Mouse (Mus musculus): ENCODE data around the gene Trpt1. TPM values are rescaled to one million over a fixed set of nuclear protein-coding genes. Genes with fewer than 3 reads are reported as not detected.

Trpt1 gene
- 8.7 and 12.6 TPM in 2 replicates for polyA plus RNA-seq (2016; fragmentation: Nextera tagmentation; extraction: Ambion mirVana)

DNA sequence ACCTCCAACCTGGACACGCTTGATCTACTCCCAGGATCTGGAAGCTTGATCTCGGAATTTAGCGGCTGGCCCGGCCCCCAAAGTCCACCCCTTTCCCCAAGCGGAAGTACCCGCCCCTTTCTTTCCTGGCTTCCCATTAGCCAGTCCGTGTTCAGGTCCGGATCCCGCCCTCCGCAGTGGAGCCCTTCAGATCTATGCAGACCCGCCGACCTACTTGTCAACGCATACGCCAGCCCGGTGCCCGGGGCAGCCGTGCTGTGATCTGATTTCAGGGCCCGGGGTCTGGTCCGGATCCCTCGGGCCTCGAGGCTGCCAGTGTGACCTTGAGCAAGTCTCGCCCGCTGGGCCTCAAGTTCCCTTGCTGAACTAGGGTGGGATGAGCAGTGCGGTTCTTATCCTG lies at the start of gene Trpt1, which contains the start of gene Nudt22:
Gene Trpt1 (plus strand): TSS at position 126 of the 400 bp plus-strand sequence.
Gene Nudt22 (minus strand): TSS at position 112 of the 400 bp plus-strand sequence.
- Histone ChIP-seq H3K4me3 (peak within 1 kb of the TSS; percentile 54), H3K9me3 (replicated peaks) (no peaks in the 10 kb centered on the region), H3K36me3 (peaks cover 25% of the 10 kb centered on the region), H3K9ac (peak within 1 kb of the TSS; percentile 71), H3K27me3 (no peaks in the 10 kb centered on the region), H3K27ac (peak within 1 kb of the TSS; percentile 79), H3K4me2 (replicated peaks) (peak within 1 kb of the TSS; percentile 80), H3K4me1 (peaks cover 42% of the 10 kb centered on the region)
- ATAC-seq (ENCODE audit: low FRiP score), result peak; percentile 73
- 1% methylated on average over 24 of the region's 24 CpGs for WGBS

DNA sequence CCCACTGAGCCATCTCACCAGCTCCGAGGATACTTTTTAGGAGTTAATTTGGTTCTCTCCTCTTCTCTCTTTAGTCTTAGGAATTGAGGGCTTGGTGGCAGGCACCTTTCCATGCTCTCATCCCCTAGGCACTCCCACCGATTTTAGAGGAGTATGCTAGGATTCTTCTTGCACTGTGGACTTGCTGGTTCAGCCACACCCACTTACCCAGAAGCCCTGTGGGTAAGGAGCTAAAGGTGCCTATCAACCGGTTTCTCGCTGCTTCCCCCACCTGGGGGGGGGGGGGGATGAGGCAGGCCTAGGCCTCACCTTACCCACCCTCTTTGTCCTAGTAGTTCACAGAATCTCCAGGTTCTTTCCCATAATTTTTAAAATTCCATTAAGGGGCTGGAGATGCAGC lies 48.2 kb upstream of the Trpt1 start:
- H3K9ac ChIP-seq, result no peak overlapping the region
- H3K4me3 ChIP-seq, result no peak overlapping the region
- no peaks in the 10 kb centered on the region for H3K27me3 ChIP-seq
- peaks cover 20% of the 10 kb centered on the region for H3K4me1 ChIP-seq
- no peak overlapping the region for H3K4me2 ChIP-seq (replicated peaks)
- no peak overlapping the region for H3K27ac ChIP-seq
- no peak for ATAC-seq (ENCODE audit: low FRiP score)
- H3K36me3 ChIP-seq, result no peaks in the 10 kb centered on the region; the same call in 1 of the 2 replicates
- H3K9me3 ChIP-seq (replicated peaks), result no peaks in the 10 kb centered on the region
- 44% methylated on average over 4 of the region's 4 CpGs for WGBS

- Histone ChIP-seq H3K9ac (no peak overlapping the region), H3K4me2 (replicated peaks) (no peak overlapping the region), H3K36me3 (no peaks in the 10 kb centered on the region; the same call in 1 of the 2 replicates), H3K4me1 (peaks cover 19% of the 10 kb centered on the region), H3K27ac (no peak overlapping the region), H3K27me3 (no peaks in the 10 kb centered on the region), H3K9me3 (replicated peaks) (no peaks in the 10 kb centered on the region), H3K4me3 (no peak overlapping the region)
- 77% methylated on average over 4 of the region's 4 CpGs for WGBS
- ATAC-seq (ENCODE audit: low FRiP score), result no peak
These were observed 47.7 kb upstream of the Trpt1 start for GRCm38 (mm10) chr19:6948186-6948585.

GRCm38 (mm10) chr19:6949532-6949931 lies 46.4 kb upstream of the Trpt1 start:
- no peak overlapping the region for H3K9ac ChIP-seq

DNA sequence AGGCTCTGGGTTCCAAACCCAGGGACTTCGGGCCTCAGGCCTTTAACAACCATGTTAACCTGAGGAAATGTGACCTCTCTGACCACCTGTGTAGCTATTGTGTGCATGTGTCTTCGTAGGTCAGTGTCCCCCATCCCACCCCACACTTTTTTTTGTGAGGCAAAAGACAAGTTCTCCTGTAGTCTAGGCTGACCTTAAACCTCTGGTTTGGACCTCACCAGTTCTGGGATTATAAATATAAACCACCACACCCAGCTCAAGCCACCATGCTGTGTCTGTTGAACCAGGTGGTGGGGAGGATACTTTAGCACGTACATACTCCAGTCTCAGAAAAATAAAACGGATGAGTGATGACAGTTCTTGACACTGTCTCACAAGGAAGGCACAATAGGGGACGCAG lies 46.0 kb upstream of the Trpt1 start:
- Histone ChIP-seq H3K4me2 (replicated peaks) (peak overlapping the region; percentile 95), H3K36me3 (peaks cover 4% of the 10 kb centered on the region; the same call in 1 of the 2 replicates), H3K27ac (peak overlapping the region; percentile 97; the same call in 1 of the 2 replicates), H3K9me3 (replicated peaks) (no peaks in the 10 kb centered on the region), H3K4me1 (peaks cover 22% of the 10 kb centered on the region), H3K9ac (peak overlapping the region; percentile 77), H3K27me3 (no peaks in the 10 kb centered on the region), H3K4me3 (peak overlapping the region; percentile 56)
- ATAC-seq (ENCODE audit: low FRiP score), result no peak
- 42% methylated on average over 5 of the region's 5 CpGs for WGBS

More at GRCm38 (mm10) chr19:6949532-6949931, 46.4 kb upstream of the Trpt1 start:
- no peak overlapping the region for H3K27ac ChIP-seq
- 0 out of 2 replicates have a peak overlapping the region, but pooled peaks have one; percentile 95 for H3K4me2 ChIP-seq (replicated peaks)
- H3K27me3 ChIP-seq, result no peaks in the 10 kb centered on the region
- no peaks in the 10 kb centered on the region for H3K9me3 ChIP-seq (replicated peaks)
- no peak for ATAC-seq (ENCODE audit: low FRiP score)
- no peaks in the 10 kb centered on the region; the same call in 1 of the 2 replicates for H3K36me3 ChIP-seq
- WGBS, result 89% methylated on average over 5 of the region's 5 CpGs
- peaks cover 22% of the 10 kb centered on the region for H3K4me1 ChIP-seq
- no peak overlapping the region for H3K4me3 ChIP-seq

GRCm38 (mm10) chr19:6950613-6951153 lies 45.2 kb upstream of the Trpt1 start:
- ATAC-seq (ENCODE audit: low FRiP score), result peak; percentile 63
- 0% methylated on average over 28 of the region's 28 CpGs for WGBS

GRCm38 (mm10) chr19:6951381-6951968 lies 44.5 kb upstream of the Trpt1 start:
- H3K4me1 ChIP-seq, result peaks cover 22% of the 10 kb centered on the region
- peak overlapping the region; percentile 56 for H3K4me3 ChIP-seq
- H3K36me3 ChIP-seq, result peaks cover 12% of the 10 kb centered on the region; the same call in 1 of the 2 replicates
- H3K27ac ChIP-seq, result peak overlapping the region; percentile 97
- ATAC-seq (ENCODE audit: low FRiP score), result peak; percentile 83
- peak overlapping the region; percentile 95 for H3K4me2 ChIP-seq (replicated peaks)
- H3K27me3 ChIP-seq, result no peaks in the 10 kb centered on the region
- under 1% methylated on average over 35 of the region's 35 CpGs for WGBS
- H3K9ac ChIP-seq, result peak overlapping the region; percentile 77
- H3K9me3 ChIP-seq (replicated peaks), result no peaks in the 10 kb centered on the region

More at GRCm38 (mm10) chr19:6950613-6951153, 45.2 kb upstream of the Trpt1 start:
- Histone ChIP-seq H3K4me1 (peaks cover 22% of the 10 kb centered on the region), H3K27ac (peak overlapping the region; percentile 97), H3K4me3 (peak overlapping the region; percentile 56), H3K27me3 (no peaks in the 10 kb centered on the region), H3K36me3 (peaks cover 9% of the 10 kb centered on the region; the same call in 1 of the 2 replicates), H3K9me3 (replicated peaks) (no peaks in the 10 kb centered on the region), H3K4me2 (replicated peaks) (peak overlapping the region; percentile 95), H3K9ac (peak overlapping the region; percentile 77)

GRCm38 (mm10) chr19:6951994-6952711 lies 43.8 kb upstream of the Trpt1 start:
- ATAC-seq (ENCODE audit: low FRiP score), result peak; percentile 12; the same call in 1 of the 2 replicates
- H3K4me2 ChIP-seq (replicated peaks), result peak overlapping the region; percentile 95
- H3K9me3 ChIP-seq (replicated peaks), result no peaks in the 10 kb centered on the region
- peaks cover 22% of the 10 kb centered on the region for H3K4me1 ChIP-seq
- 4% methylated on average over 31 of the region's 31 CpGs for WGBS
- H3K27ac ChIP-seq, result peak overlapping the region; percentile 97
- H3K36me3 ChIP-seq, result peaks cover 12% of the 10 kb centered on the region; the same call in 1 of the 2 replicates
- H3K27me3 ChIP-seq, result no peaks in the 10 kb centered on the region
- peak overlapping the region; percentile 77 for H3K9ac ChIP-seq
- peak overlapping the region; percentile 56 for H3K4me3 ChIP-seq

DNA sequence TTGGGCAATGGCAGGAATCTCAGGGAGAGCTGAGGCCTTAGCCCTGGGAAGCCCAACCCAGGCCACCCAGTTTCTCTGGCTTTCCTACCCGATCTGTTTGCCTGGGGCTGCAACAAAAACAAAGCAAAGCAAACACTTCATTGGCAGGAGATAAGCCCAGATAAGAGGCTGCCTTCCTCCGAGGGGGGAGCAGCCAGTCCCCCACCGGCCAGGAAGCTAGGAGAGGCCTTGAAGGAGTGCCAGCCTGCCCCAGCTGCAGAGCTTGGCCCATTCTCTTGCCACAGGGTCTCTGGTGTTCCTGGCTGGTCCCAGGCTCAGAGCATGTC lies 43.3 kb upstream of the Trpt1 start:
- Histone ChIP-seq H3K4me3 (peak overlapping the region; percentile 56), H3K27me3 (no peaks in the 10 kb centered on the region), H3K4me2 (replicated peaks) (peak overlapping the region; percentile 95), H3K9ac (peak overlapping the region; percentile 77), H3K27ac (0 out of 2 replicates have a peak overlapping the region, but pooled peaks have one; percentile 26), H3K4me1 (peaks cover 22% of the 10 kb centered on the region), H3K9me3 (replicated peaks) (no peaks in the 10 kb centered on the region), H3K36me3 (peaks cover 12% of the 10 kb centered on the region; the same call in 1 of the 2 replicates)
- 28% methylated on average over 3 of the region's 3 CpGs for WGBS
- no peak for ATAC-seq (ENCODE audit: low FRiP score)

DNA sequence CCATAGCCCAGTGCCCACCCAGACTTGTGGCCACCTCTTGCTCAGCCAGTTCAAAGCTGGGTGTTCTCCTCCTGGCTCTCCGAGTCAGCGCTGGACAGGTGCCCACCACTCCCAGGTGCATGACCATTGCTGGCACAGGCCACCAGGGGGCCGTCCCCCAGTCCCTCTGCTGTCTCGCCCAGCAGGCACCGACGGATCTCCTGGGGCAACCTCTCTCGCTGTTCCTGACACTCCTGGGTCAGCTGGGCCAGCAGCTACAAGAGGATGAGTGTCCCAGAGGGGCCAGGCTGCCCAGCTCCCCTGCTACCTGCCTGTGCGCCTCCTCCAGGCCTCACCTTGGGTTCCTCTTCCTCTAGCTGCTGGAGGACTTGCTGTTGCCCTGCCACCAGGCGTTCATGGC lies 41.9 kb upstream of the Trpt1 start:
- ATAC-seq (ENCODE audit: low FRiP score), result no peak
- Histone ChIP-seq H3K9ac (0 out of 2 replicates have a peak overlapping the region, but pooled peaks have one; percentile 18), H3K4me3 (no peak overlapping the region)

DNA sequence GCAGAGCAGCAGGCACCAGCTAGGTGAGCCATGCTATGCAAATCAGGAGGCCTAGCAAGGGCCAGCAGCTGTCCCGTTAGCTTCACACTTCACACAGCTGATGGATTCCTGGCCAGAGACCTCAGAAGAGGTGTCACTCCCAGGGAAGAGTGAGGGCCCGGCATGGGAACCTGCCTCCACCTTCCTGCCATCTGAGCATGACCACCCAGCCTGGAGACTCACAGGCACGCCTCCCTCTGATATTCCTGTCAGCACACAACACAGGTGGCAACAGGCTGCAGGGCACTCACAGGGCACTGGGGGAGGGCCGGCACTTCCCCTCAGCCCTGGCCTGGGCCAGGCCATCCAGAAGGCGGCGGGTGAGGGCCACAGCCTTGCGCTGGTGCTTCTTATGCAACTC lies 40.5 kb upstream of the Trpt1 start:
- Histone ChIP-seq H3K9me3 (replicated peaks) (no peaks in the 10 kb centered on the region), H3K27me3 (no peaks in the 10 kb centered on the region), H3K9ac (0 out of 2 replicates have a peak overlapping the region, but pooled peaks have one; percentile 4), H3K4me2 (replicated peaks) (no peak overlapping the region), H3K36me3 (peaks cover 12% of the 10 kb centered on the region), H3K4me3 (no peak overlapping the region), H3K4me1 (peaks cover 14% of the 10 kb centered on the region), H3K27ac (no peak overlapping the region)
- no peak for ATAC-seq (ENCODE audit: low FRiP score)
- WGBS, result 86% methylated on average over 7 of the region's 7 CpGs

More for the DNA sequence above, 41.9 kb upstream of the Trpt1 start:
- WGBS, result 56% methylated on average over 9 of the region's 9 CpGs
- H3K27me3 ChIP-seq, result no peaks in the 10 kb centered on the region
- H3K27ac ChIP-seq, result no peak overlapping the region
- H3K4me2 ChIP-seq (replicated peaks), result no peak overlapping the region
- H3K4me1 ChIP-seq, result peaks cover 22% of the 10 kb centered on the region
- H3K9me3 ChIP-seq (replicated peaks), result no peaks in the 10 kb centered on the region
- peaks cover 12% of the 10 kb centered on the region; the same call in 1 of the 2 replicates for H3K36me3 ChIP-seq

GRCm38 (mm10) chr19:6956461-6956860 lies 39.5 kb upstream of the Trpt1 start:
- Histone ChIP-seq H3K4me3 (no peak overlapping the region), H3K27ac (no peak overlapping the region), H3K9ac (no peak overlapping the region), H3K4me1 (peaks cover 13% of the 10 kb centered on the region), H3K36me3 (peaks cover 12% of the 10 kb centered on the region), H3K4me2 (replicated peaks) (no peak overlapping the region), H3K9me3 (replicated peaks) (no peaks in the 10 kb centered on the region), H3K27me3 (no peaks in the 10 kb centered on the region)
- ATAC-seq (ENCODE audit: low FRiP score), result no peak
- WGBS, result 75% methylated on average over 10 of the region's 10 CpGs

Data from hindbrain, embryonic 12.5 days (tissue).